Mouse (Mus musculus) brain, embryonic 14.5 days (tissue): ENCODE results near the gene Slx4ip.

ENCODE experiments used
- CTCF ChIP-seq: fragments of 200-500 bp; IDR thresholded peaks from 2 replicates; pipeline ENCODE4 v1.5.1; 2012; ENCODE audit warnings: inconsistent platforms, mild to moderate bottlenecking, moderate library complexity, borderline replicate concordance; ENCODE audit not compliant: insufficient read depth, insufficient read length; ENCODE audit errors: extremely low read depth
- POLR2A ChIP-seq: fragments of 200-500 bp; IDR thresholded peaks from 2 replicates; pipeline ENCODE4 v1.6.1; 2012; ENCODE audit warnings: mild to moderate bottlenecking, inconsistent platforms, borderline replicate concordance; ENCODE audit not compliant: poor library complexity, insufficient read depth, insufficient read length, severe bottlenecking; ENCODE audit errors: extremely low read depth

- no peak for TF ChIP-seq CTCF
- TF ChIP-seq POLR2A = no peak
Measured at GRCm38 (mm10) chr2:136850366-136850765, 40.7 kb upstream of the Slx4ip start.
